In the genomic region with DNA sequence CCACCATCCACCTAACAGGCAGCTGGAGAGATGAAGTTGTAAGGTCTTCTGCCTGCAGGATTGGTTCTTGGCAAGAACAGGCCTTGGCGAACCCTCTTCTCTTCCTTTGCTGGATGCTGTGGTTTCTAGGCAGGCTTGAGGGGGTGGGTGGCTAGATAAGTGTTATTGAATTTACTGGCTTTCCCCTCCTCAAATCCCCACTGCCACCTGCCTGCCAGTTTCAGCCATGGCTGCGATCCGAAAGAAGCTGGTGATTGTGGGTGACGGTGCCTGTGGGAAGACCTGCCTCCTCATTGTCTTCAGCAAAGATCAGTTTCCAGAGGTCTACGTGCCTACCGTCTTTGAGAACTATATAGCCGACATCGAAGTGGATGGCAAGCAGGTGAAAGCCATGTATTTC, we compare ENCODE assay signal across 14 mouse cellular contexts. TPM values are rescaled to one million over a fixed set of nuclear protein-coding genes. Genes with fewer than 3 reads are reported as not detected.
DNase-seq lines count a peak whose midpoint lies in the region; ATAC-seq and TF ChIP-seq lines count a peak whose summit lies in the region.
"Had no signal": no experiment of that assay in that cellular context is flagged by ENCODE, and none has a peak within 500 bp of the region (broad histone marks: within the 10 kb centered on the region; RNA-seq: fewer than 3 reads in every experiment).

No protein-coding gene starts in this region.

- peaks cover 53% of the 10 kb centered on the region for H3K4me1 ChIP-seq in embryonic facial prominence, embryonic 14.5 days (ENCODE audit: control insufficient read depth, insufficient read depth, low read length)
- peaks cover 70% of the 10 kb centered on the region for H3K4me1 ChIP-seq in limb, embryonic 15.5 days

- 89% methylated on average over 8 of the region's 8 CpGs for WGBS in embryonic facial prominence, embryonic 14.5 days
- 79% methylated on average over 8 of the region's 8 CpGs for WGBS in limb, embryonic 15.5 days

- H3K4me3 ChIP-seq in layer of hippocampus, adult 2 months, result no peak overlapping the region
- H3K4me3 ChIP-seq in embryonic facial prominence, embryonic 14.5 days (ENCODE audit: low read depth, low read length), result no peak overlapping the region
- H3K4me3 ChIP-seq in limb, embryonic 15.5 days, result peak overlapping the region; percentile 75; the same call in 1 of the 2 replicates

- peaks cover 43% of the 10 kb centered on the region for H3K36me3 ChIP-seq in embryonic facial prominence, embryonic 14.5 days (ENCODE audit: control insufficient read depth, insufficient read depth, low read length)
- H3K36me3 ChIP-seq in limb, embryonic 15.5 days, result peaks cover 28% of the 10 kb centered on the region

- DNase-seq in frontal cortex, postnatal 36 days (ENCODE audit: low spot score in 2 of 2), result peak; percentile 47 to 53
- DNase-seq in frontal cortex, postnatal 10 days (ENCODE audit: low spot score in 2 of 2), result no peak
- DNase-seq in layer of hippocampus, adult 2 months (ENCODE audit: low spot score in 2 of 2), result no peak
- no peak for DNase-seq in layer of hippocampus, adult 11-12 months (ENCODE audit: low spot score)
- DNase-seq in embryonic facial prominence, embryonic 14.5 days (ENCODE audit: low spot score), result no peak
- no peak for DNase-seq in urinary bladder, postnatal 36 days (ENCODE audit: low spot score in 2 of 2)
- DNase-seq in layer of hippocampus, adult 8-10 months (ENCODE audit: low spot score in 2 of 2), result no peak
- DNase-seq: right cerebral cortex, postnatal 14 days; thymus, adult 2 months had no signal

- 0 out of 2 replicates have a peak, but pooled peaks have one; percentile 14 for TF ChIP-seq CTCF in layer of hippocampus, adult 2 months (conservative IDR thresholded peaks at IDR 0.05)

- H3K9ac ChIP-seq in embryonic facial prominence, embryonic 14.5 days (ENCODE audit: low read depth, low read length), result no peak overlapping the region
- no peak overlapping the region for H3K9ac ChIP-seq in limb, embryonic 15.5 days
- H3K9ac ChIP-seq: liver, embryonic 14.5 days had no signal

- H3K4me2 ChIP-seq in embryonic facial prominence, embryonic 14.5 days (ENCODE audit: low read depth, low read length), result peak overlapping the region; percentile 89
- peak overlapping the region; percentile 72 for H3K4me2 ChIP-seq in limb, embryonic 15.5 days

- ATAC-seq in embryonic facial prominence, embryonic 14.5 days (ENCODE audit: low read depth), result no peak
- ATAC-seq in limb, embryonic 15.5 days (ENCODE audit: insufficient number of reproducible peaks, low FRiP score, low TSS enrichment, low read depth), result no peak

- H3K9me3 ChIP-seq in embryonic facial prominence, embryonic 14.5 days (ENCODE audit: control insufficient read depth, low read length), result no peaks in the 10 kb centered on the region
- no peaks in the 10 kb centered on the region for H3K9me3 ChIP-seq in limb, embryonic 15.5 days

- peak overlapping the region; percentile 46; the same call in 1 of the 2 replicates for H3K27ac ChIP-seq in layer of hippocampus, adult 2 months
- peak overlapping the region; percentile 82; the same call in 1 of the 2 replicates for H3K27ac ChIP-seq in embryonic facial prominence, embryonic 14.5 days (replicated peaks; ENCODE audit: low read depth, low read length)
- peak overlapping the region; percentile 89 for H3K27ac ChIP-seq in limb, embryonic 15.5 days
- H3K27ac ChIP-seq: liver, embryonic 14.5 days had no signal

- no peaks in the 10 kb centered on the region for H3K27me3 ChIP-seq in embryonic facial prominence, embryonic 14.5 days (replicated peaks; ENCODE audit: control insufficient read depth, insufficient read depth, low read length)
- no peaks in the 10 kb centered on the region for H3K27me3 ChIP-seq in limb, embryonic 15.5 days

RNA-seq across cellular contexts. Expression of a gene that starts 3.5 kb away (rescaled TPM):
- total RNA-seq in layer of hippocampus, adult 2 months (2021), result 10 to 100 TPM; 22.8 to 24.9 TPM
- polyA plus RNA-seq in embryonic facial prominence, embryonic 14.5 days (2014; fragmentation: Nextera tagmentation; extraction: Ambion mirVana), result 183 and 198 TPM in 2 replicates
- 193 and 202 TPM in 2 replicates for polyA plus RNA-seq in limb, embryonic 15.5 days (2015; fragmentation: Nextera tagmentation; extraction: Ambion mirVana)
- total RNA-seq in layer of hippocampus, adult 8-10 months (2022), result 10 to 100 TPM; 19.0 to 40.0 (median 30.6) TPM
- total RNA-seq: megakaryocyte-erythroid progenitor cell, adult 5-6 weeks had no signal

RNA-seq across cellular contexts. Expression of a gene that starts 10.0 kb away (rescaled TPM):
- total RNA-seq in layer of hippocampus, adult 2 months (2021), result not detected
- polyA plus RNA-seq in embryonic facial prominence, embryonic 14.5 days (2014; fragmentation: Nextera tagmentation; extraction: Ambion mirVana), result 0.24 and 0.68 TPM in 2 replicates
- 0.15 and 0.20 TPM in 2 replicates for polyA plus RNA-seq in limb, embryonic 15.5 days (2015; fragmentation: Nextera tagmentation; extraction: Ambion mirVana)
- total RNA-seq in layer of hippocampus, adult 8-10 months (2022), result under 1 TPM in 2 of 4 experiments, not detected in 2; 0.13 to 0.23 TPM
- total RNA-seq: layer of hippocampus, adult 18-20 months; megakaryocyte-erythroid progenitor cell, adult 5-6 weeks had no signal
- polyA plus RNA-seq: neural tube, embryonic 11.5 days had no signal

RNA-seq across cellular contexts. Expression of a gene that starts 10.8 kb away (rescaled TPM):
- total RNA-seq in layer of hippocampus, adult 2 months (2021), result under 1 TPM in 1 of 2 experiments, not detected in 1; 0.46 TPM
- 3.4 and 3.7 TPM in 2 replicates for polyA plus RNA-seq in embryonic facial prominence, embryonic 14.5 days (2014; fragmentation: Nextera tagmentation; extraction: Ambion mirVana)
- polyA plus RNA-seq in limb, embryonic 15.5 days (2015; fragmentation: Nextera tagmentation; extraction: Ambion mirVana), result 4.6 and 5.5 TPM in 2 replicates
- total RNA-seq in layer of hippocampus, adult 8-10 months (2022), result 1 to 10 TPM in 1 of 4 experiments, under 1 TPM in 2, not detected in 1; 0.35 to 1.4 (median 0.36) TPM
- total RNA-seq: megakaryocyte-erythroid progenitor cell, adult 5-6 weeks had no signal

RNA-seq across cellular contexts. Expression of a gene that starts 26.7 kb away (rescaled TPM):
- 10 to 100 TPM; 10.2 to 11.0 TPM for total RNA-seq in layer of hippocampus, adult 2 months (2021)
- 38.1 and 44.6 TPM in 2 replicates for polyA plus RNA-seq in embryonic facial prominence, embryonic 14.5 days (2014; fragmentation: Nextera tagmentation; extraction: Ambion mirVana)
- polyA plus RNA-seq in limb, embryonic 15.5 days (2015; fragmentation: Nextera tagmentation; extraction: Ambion mirVana), result 48.7 and 50.7 TPM in 2 replicates
- total RNA-seq in layer of hippocampus, adult 8-10 months (2022), result 10 to 100 TPM; 11.0 to 12.6 (median 11.9) TPM

Comparison
In these comparisons a context has a peak if more than half of its experiments do, and no peak if none do; other contexts are left out.
1. DNase-seq: peak in frontal cortex, postnatal 36 days (2 of 2); none in frontal cortex, postnatal 10 days (0 of 2), layer of hippocampus, adult 2 months (0 of 2), layer of hippocampus, adult 11-12 months (single experiment), embryonic facial prominence, embryonic 14.5 days (single experiment), urinary bladder, postnatal 36 days (0 of 2) and layer of hippocampus, adult 8-10 months (0 of 2).
2. Peak in every context shown above with its lines, with median percentiles within 50 percentile points of each other: H3K27ac ChIP-seq.